Mouse (Mus musculus) 3134 (cell line): ENCODE measurements around the gene Tbc1d10a.
"Not testable (repeated sequence)": the region's sequence is repeated elsewhere in the genome, so short reads cannot be mapped to it uniquely, and the experiment has no call there.

ENCODE experiments used
- DNase-seq: peaks from one replicate; pipeline ENCODE4 v3.0.0-alpha.2; 2011; ENCODE audit warnings: low spot score; ENCODE audit not compliant: insufficient read length; ENCODE audit errors: extremely low read depth

The Tbc1d10a gene

GRCm38 (mm10) chr11:4182061-4182460, 4.5 kb upstream of the Tbc1d10a start:
- peak; percentile 63 for DNase-seq

- no peak for DNase-seq
Measured at GRCm38 (mm10) chr11:4183511-4183910, 3.1 kb upstream of the Tbc1d10a start.

GRCm38 (mm10) chr11:4184251-4184952, 2.2 kb upstream of the Tbc1d10a start:
- no peak for DNase-seq

GRCm38 (mm10) chr11:4185480-4185879, 1.1 kb upstream of the Tbc1d10a start:
- DNase-seq, result not testable (repeated sequence)

GRCm38 (mm10) chr11:4187318-4187700, 720 bp downstream of the Tbc1d10a start:
- no peak for DNase-seq

GRCm38 (mm10) chr11:4189182-4189581, 2.6 kb downstream of the Tbc1d10a start:
- DNase-seq, result no peak

GRCm38 (mm10) chr11:4190677-4191076, 4.1 kb downstream of the Tbc1d10a start:
- peak; percentile 70 for DNase-seq

- DNase-seq, result no peak
Measured at GRCm38 (mm10) chr11:4192757-4193156, 6.2 kb downstream of the Tbc1d10a start.

- no peak for DNase-seq
Measured at GRCm38 (mm10) chr11:4193420-4193819, 6.8 kb downstream of the Tbc1d10a start.

GRCm38 (mm10) chr11:4195597-4196031, 9.0 kb downstream of the Tbc1d10a start:
- DNase-seq, result no peak

- DNase-seq, result no peak
Measured at GRCm38 (mm10) chr11:4196636-4197035, 10.0 kb downstream of the Tbc1d10a start.

GRCm38 (mm10) chr11:4197691-4198090, 11.1 kb downstream of the Tbc1d10a start:
- DNase-seq, result peak; percentile 61

GRCm38 (mm10) chr11:4201981-4202700, 15.6 kb downstream of the Tbc1d10a start:
- no peak for DNase-seq

- no peak for DNase-seq
Measured at GRCm38 (mm10) chr11:4202995-4203704, 16.6 kb downstream of the Tbc1d10a start.

GRCm38 (mm10) chr11:4203705-4204074, 17.1 kb downstream of the Tbc1d10a start:
- DNase-seq, result no peak

GRCm38 (mm10) chr11:4205097-4205655, 18.6 kb downstream of the Tbc1d10a start:
- DNase-seq, result no peak

- DNase-seq, result no peak
Measured at GRCm38 (mm10) chr11:4205951-4206350, 19.4 kb downstream of the Tbc1d10a start.

GRCm38 (mm10) chr11:4206563-4206962, 20.0 kb downstream of the Tbc1d10a start:
- DNase-seq, result no peak

GRCm38 (mm10) chr11:4207655-4208054, 21.1 kb downstream of the Tbc1d10a start:
- DNase-seq, result no peak

- DNase-seq, result no peak
Measured at GRCm38 (mm10) chr11:4209556-4209955, 23.0 kb downstream of the Tbc1d10a start.

GRCm38 (mm10) chr11:4210786-4211185, 24.2 kb downstream of the Tbc1d10a start:
- DNase-seq, result no peak
